In genomic region chr3:142413345-142413885, GRCm38 (mm10) we compare ENCODE assay signal across 28 mouse cellular contexts. TPM values are rescaled to one million over a fixed set of nuclear protein-coding genes. Genes with fewer than 3 reads are reported as not detected.
A peak's percentile ranks its signal among the peaks of the same experiment; 100 is the strongest.
DNase-seq lines count a peak whose midpoint lies in the region; ATAC-seq and TF ChIP-seq lines count a peak whose summit lies in the region.
"Had no signal": no experiment of that assay in that cellular context is flagged by ENCODE, and none has a peak within 500 bp of the region (broad histone marks: within the 10 kb centered on the region; RNA-seq: fewer than 3 reads in every experiment).

No protein-coding gene starts in this region.

- H3K4me2 ChIP-seq in kidney, postnatal 0 days (ENCODE audit: low read length) = no peak overlapping the region
- H3K4me2 ChIP-seq in heart, embryonic 12.5 days = no peak overlapping the region
- H3K4me2 ChIP-seq: heart, embryonic 11.5 days; intestine, embryonic 15.5 days; limb, embryonic 12.5 days; liver, embryonic 12.5 days; neural tube, embryonic 13.5 days had no signal

- 56% methylated on average over 4 of the region's 4 CpGs for WGBS in kidney, postnatal 0 days
- WGBS in heart, embryonic 12.5 days = 69% methylated on average over 4 of the region's 4 CpGs
- WGBS in forebrain, embryonic 10.5 days = 88% methylated on average over 4 of the region's 4 CpGs

- no peak overlapping the region for H3K9ac ChIP-seq in kidney, postnatal 0 days (ENCODE audit: low read depth, low read length)
- H3K9ac ChIP-seq in heart, embryonic 12.5 days = no peak overlapping the region
- H3K9ac ChIP-seq: intestine, embryonic 15.5 days; limb, embryonic 12.5 days; liver, embryonic 12.5 days; neural tube, embryonic 13.5 days had no signal

- no peaks in the 10 kb centered on the region for H3K4me1 ChIP-seq in kidney, postnatal 0 days (replicated peaks; ENCODE audit: insufficient read depth, low read length)
- H3K4me1 ChIP-seq in heart, embryonic 12.5 days (replicated peaks) = peaks cover 9% of the 10 kb centered on the region
- no peaks in the 10 kb centered on the region for H3K4me1 ChIP-seq in forebrain, embryonic 10.5 days
- H3K4me1 ChIP-seq: hindbrain, embryonic 10.5 days; intestine, embryonic 15.5 days; limb, embryonic 12.5 days; liver, embryonic 12.5 days; neural tube, embryonic 13.5 days had no signal

- no peaks in the 10 kb centered on the region for H3K9me3 ChIP-seq in kidney, postnatal 0 days (replicated peaks; ENCODE audit: low read length)
- H3K9me3 ChIP-seq in heart, embryonic 12.5 days (replicated peaks) = no peaks in the 10 kb centered on the region
- no peaks in the 10 kb centered on the region for H3K9me3 ChIP-seq in forebrain, embryonic 10.5 days
- H3K9me3 ChIP-seq: G1E; hindbrain, embryonic 10.5 days; intestine, embryonic 15.5 days; limb, embryonic 12.5 days; liver, embryonic 12.5 days; neural tube, embryonic 13.5 days had no signal

- H3K27ac ChIP-seq in kidney, postnatal 0 days = no peak overlapping the region
- H3K27ac ChIP-seq in heart, embryonic 12.5 days (ENCODE audit: poor library complexity, severe bottlenecking) = no peak overlapping the region
- no peak overlapping the region for H3K27ac ChIP-seq in forebrain, embryonic 10.5 days
- H3K27ac ChIP-seq: hindbrain, embryonic 10.5 days; intestine, embryonic 15.5 days; limb, embryonic 12.5 days; liver, embryonic 12.5 days; neural tube, embryonic 13.5 days had no signal

- DNase-seq in adrenal gland, adult 2 months = peak; percentile 12
- no peak for DNase-seq in adrenal gland, postnatal 10 days
- DNase-seq in kidney, postnatal 0 days (ENCODE audit: low spot score) = peak; percentile 77
- DNase-seq in kidney, adult 8-10 months = no peak
- no peak for DNase-seq in forebrain, embryonic 10.5 days (ENCODE audit: extremely low spot score, low spot score)
- DNase-seq: adrenal gland, postnatal 25 days; cerebellum, adult 9-10 months; heart, adult 11 months; heart, postnatal 10 days; kidney, postnatal 25 days; layer of hippocampus, postnatal 36 days; lung, adult 18-20 months; lung, postnatal 14 days; midbrain, embryonic 14.5 days; retina, postnatal 1 day; right cerebral cortex, postnatal 25 days; spleen, adult 18-20 months had no signal

- no peak overlapping the region for H3K4me3 ChIP-seq in kidney, postnatal 0 days (replicated peaks; ENCODE audit: low read depth, low read length)
- H3K4me3 ChIP-seq in heart, embryonic 12.5 days = no peak overlapping the region
- no peak overlapping the region for H3K4me3 ChIP-seq in forebrain, embryonic 10.5 days
- H3K4me3 ChIP-seq: hindbrain, embryonic 10.5 days; intestine, embryonic 15.5 days; limb, embryonic 12.5 days; liver, embryonic 12.5 days; neural tube, embryonic 13.5 days had no signal

- H3K36me3 ChIP-seq in kidney, postnatal 0 days (ENCODE audit: insufficient read depth, low read length) = no peaks in the 10 kb centered on the region
- no peaks in the 10 kb centered on the region for H3K36me3 ChIP-seq in heart, embryonic 12.5 days
- H3K36me3 ChIP-seq in forebrain, embryonic 10.5 days (replicated peaks) = no peaks in the 10 kb centered on the region
- H3K36me3 ChIP-seq: G1E; hindbrain, embryonic 10.5 days; intestine, embryonic 15.5 days; limb, embryonic 12.5 days; liver, embryonic 12.5 days; neural tube, embryonic 13.5 days had no signal

- ATAC-seq in kidney, postnatal 0 days (replicated peaks; ENCODE audit: low FRiP score, low read depth) = peak; percentile 68; the same call in 1 of the 2 replicates
- ATAC-seq in granulocyte monocyte progenitor cell, adult 5-6 weeks (replicated peaks; ENCODE audit: poor library complexity, severe bottlenecking) = peak; percentile 90
- no peak for ATAC-seq in heart, embryonic 12.5 days (ENCODE audit: insufficient number of reproducible peaks, low FRiP score)
- ATAC-seq: activated CD4-positive, CD25-positive, alpha-beta regulatory T cell, adult 4 months; hindbrain, embryonic 16.5 days; intestine, embryonic 15.5 days; liver, embryonic 12.5 days had no signal

- no peak for TF ChIP-seq CTCF in kidney, postnatal 0 days (IDR thresholded peaks at IDR 0.05; ENCODE audit: low read depth)

- no peaks in the 10 kb centered on the region for H3K27me3 ChIP-seq in kidney, postnatal 0 days (ENCODE audit: insufficient read depth, low read length)
- H3K27me3 ChIP-seq in heart, embryonic 12.5 days (replicated peaks) = no peaks in the 10 kb centered on the region
- no peaks in the 10 kb centered on the region for H3K27me3 ChIP-seq in forebrain, embryonic 10.5 days (ENCODE audit: poor library complexity, severe bottlenecking)
- H3K27me3 ChIP-seq: intestine, embryonic 15.5 days; limb, embryonic 12.5 days; liver, embryonic 12.5 days; neural tube, embryonic 13.5 days had no signal

RNA-seq across cellular contexts. Expression of gene Pdlim5, which starts 17.9 kb away (rescaled TPM):
- total RNA-seq in adrenal gland, adult 2 months (2021) = 100 to 1,000 TPM in 1 of 2 experiments, 10 to 100 TPM in 1; 36.0 to 107 TPM
- 38.6 and 67.5 TPM in 2 replicates for polyA plus RNA-seq in adrenal gland, adult 2 months (2012; rRNA removed)
- total RNA-seq in adrenal gland, postnatal 10 days (2021) = 10 to 100 TPM; 55.8 to 79.6 TPM
- 32.5 and 35.3 TPM in 2 replicates for polyA plus RNA-seq in kidney, postnatal 0 days (2015; fragmentation: Nextera tagmentation; extraction: Ambion mirVana)
- 17.5 and 25.7 TPM in 2 replicates for total RNA-seq in granulocyte monocyte progenitor cell, adult 5-6 weeks (2014; fragmentation: Nextera tagmentation)
- 16.7 and 17.6 TPM in 2 replicates for total RNA-seq in granulocyte monocyte progenitor cell, adult 5-6 weeks (2017)
- 218 and 224 TPM in 2 replicates for polyA plus RNA-seq in heart, embryonic 12.5 days (2016; fragmentation: Nextera tagmentation; extraction: Ambion mirVana)
- polyA plus RNA-seq in forebrain, embryonic 10.5 days (2016; fragmentation: Nextera tagmentation; extraction: Ambion mirVana) = 21.8 TPM in 2 replicates

Comparison
In these comparisons a context has a peak if more than half of its experiments do, and no peak if none do; other contexts are left out.
1. DNase-seq: peak in adrenal gland, adult 2 months (single experiment) and kidney, postnatal 0 days (single experiment); none in adrenal gland, postnatal 10 days (single experiment), kidney, adult 8-10 months (0 of 2) and forebrain, embryonic 10.5 days (single experiment).